Mouse (Mus musculus) CD4-positive naive resting alpha-beta T cell, adult 57 days (primary cell): Measurements from ENCODE around the gene Cyp2b9. TPM values are rescaled to one million over a fixed set of nuclear protein-coding genes. Genes with fewer than 3 reads are reported as not detected.

Experiments
- total RNA-seq: library from RNA; stranded (reverse); gene quantifications from one replicate; pipeline ENCODE4 v1.2.4, GENCODE M21; 2023

The Cyp2b9 gene
- not detected for total RNA-seq

GRCm38 (mm10) chr7:26173111-26173510 lies at the start of gene Cyp2b9:
Cyp2b9 (plus strand) TSS chr7:26173411.

DNA sequence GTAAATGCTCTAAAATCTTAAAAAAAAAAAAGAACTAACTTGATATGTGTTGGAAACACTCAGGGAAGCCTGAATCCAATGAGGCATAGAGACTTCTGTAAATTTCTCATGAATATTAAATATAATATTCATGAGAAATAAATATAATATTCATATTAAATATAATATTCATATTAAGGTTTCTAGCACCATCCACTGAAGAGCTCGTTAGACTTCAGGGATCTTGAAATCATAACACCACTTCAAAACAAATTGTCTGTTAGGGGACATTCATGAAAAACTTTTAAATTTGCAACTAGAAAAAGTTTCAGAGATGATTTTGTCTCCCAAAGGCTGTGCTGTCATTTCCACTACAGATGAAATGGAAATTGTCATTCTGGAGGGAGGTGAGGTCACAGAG lies 86.8 kb downstream of the Cyp2b9 start, which contains the start of gene Vmn1r184:
Vmn1r184 (plus strand) TSS at position 301 of the 400 bp plus-strand sequence.

Other genes starting within 250 kb of the Cyp2b9 start
- not detected for gene Cyp2b13, start 111.9 kb upstream of the Cyp2b9 start, total RNA-seq
- gene Vmn1r184, start 86.9 kb downstream of the Cyp2b9 start, total RNA-seq: not detected
- gene Cyp2a4, start 133.8 kb downstream of the Cyp2b9 start, total RNA-seq: not detected
- gene Nlrp9c, start 230.3 kb downstream of the Cyp2b9 start, total RNA-seq: not detected